Mouse (Mus musculus) cerebellum, adult 11-12 months (tissue): ENCODE data around the gene Tnik.

Experiments used
- DNase-seq: peaks from one replicate; pipeline ENCODE4 v3.0.0; 2022

Tnik gene

DNA sequence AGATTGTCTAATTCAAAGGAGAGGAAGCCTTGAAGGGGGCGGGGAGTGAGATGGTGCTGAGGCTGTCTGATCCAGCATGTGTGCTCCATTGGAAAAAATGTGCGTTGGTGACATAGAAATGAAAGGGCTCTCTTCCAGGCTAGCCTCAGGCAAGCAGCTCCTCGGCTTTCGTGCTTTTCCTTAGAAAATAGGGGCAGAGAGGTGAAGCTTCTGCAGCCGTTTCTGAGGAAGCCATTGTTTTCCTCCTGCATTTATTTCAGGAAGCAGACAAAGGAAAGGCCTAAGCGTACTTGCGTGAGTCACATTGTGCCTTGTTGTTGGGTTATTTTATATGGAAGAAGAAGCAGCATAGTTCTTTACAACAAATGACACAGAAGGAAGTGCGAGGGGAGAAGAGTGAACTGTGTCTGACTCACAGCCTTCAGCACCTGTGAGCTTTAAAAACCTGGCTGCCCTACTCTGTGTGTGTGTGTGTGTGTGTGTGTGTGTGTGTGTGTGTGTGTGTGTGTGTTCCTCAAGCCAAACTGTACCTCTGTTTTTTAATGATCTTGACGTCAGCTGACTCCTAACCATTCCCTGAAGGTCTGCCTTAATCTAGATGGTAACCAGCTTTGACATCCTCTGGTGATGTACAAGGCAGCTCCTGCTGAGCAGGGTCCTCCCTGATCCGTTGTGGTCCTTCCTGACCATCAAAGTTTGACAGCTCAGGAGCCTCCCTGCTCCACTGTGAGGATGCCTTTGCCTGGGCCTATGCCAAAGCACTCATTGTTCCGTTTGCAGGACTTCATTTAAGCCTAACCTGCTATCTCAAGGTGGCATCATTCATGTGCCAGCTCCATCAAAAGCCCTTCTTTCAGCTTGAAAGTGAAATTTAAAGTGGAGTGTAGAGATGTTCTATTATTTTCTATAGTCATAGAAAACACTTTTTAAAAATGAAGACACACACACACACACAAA, 228.3 kb downstream of the Tnik start:
- peak; percentile 35 for DNase-seq

- no peak for DNase-seq
Observed at GRCm38 (mm10) chr3:28496806-28497502, 233.9 kb downstream of the Tnik start.

DNA sequence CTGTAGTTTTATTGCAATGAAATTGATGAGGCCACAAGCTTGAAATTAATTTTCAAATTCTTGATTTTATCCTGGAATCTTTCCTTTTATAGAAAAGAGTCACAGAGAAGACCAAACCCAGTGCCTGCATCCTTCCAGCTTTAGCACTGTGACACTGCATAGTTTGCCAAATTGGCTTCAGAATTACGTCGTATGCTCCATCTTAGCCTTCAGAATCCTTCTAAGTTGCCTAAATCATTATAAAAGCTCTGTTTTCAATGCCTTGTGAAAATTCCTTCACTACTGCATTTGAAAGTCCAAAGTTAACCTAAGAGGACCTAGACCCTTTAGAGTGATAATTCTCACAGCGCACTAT, 234.5 kb downstream of the Tnik start:
- DNase-seq = no peak

DNA sequence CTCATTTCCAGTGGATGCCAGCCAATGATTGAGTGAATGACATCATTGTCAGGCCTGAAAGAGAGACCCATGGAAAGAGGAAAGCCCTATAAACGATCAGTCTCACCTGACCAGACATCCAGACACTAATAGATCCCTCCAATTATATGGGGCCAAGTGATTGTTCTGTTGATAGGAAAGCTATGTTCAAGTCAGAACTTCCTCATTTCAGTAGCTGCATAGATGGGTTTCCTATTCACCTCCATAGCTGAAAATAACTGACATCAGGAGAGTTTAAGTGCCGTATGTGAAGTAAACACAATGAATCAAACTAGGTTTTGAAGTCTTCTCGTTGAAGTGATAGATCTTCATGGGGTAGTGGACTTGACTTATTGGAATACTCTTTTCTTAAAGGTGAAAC, 239.7 kb downstream of the Tnik start:
- no peak for DNase-seq

DNA sequence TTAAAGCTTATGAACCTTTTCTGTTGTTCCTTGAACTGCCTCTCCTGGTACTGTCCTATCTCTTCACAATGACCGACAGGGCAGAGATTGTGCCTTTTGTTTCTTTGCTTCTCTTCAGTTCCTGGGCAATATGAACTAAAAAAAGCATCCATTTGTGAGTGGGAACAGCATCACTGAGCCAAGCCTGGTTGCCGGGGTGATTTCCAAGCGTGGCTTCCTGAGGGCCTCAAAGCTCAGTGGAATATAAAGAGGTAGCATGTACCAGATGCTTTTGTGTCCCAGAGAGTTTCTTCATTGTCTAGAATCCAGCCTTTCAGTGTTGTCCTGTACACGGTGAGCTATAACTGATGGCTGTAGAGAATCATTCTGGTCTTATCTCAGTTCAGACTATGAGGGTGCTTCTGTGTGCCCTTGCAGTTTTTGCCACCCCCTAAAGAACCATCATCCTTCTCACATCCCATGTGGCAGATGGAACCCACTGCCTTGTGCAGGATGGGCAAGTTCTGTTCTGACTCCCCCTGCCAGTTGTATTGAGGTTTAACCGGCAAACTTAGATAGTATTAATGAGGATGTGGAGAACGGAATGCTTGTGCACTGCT, 246.4 kb downstream of the Tnik start:
- no peak for DNase-seq

DNA sequence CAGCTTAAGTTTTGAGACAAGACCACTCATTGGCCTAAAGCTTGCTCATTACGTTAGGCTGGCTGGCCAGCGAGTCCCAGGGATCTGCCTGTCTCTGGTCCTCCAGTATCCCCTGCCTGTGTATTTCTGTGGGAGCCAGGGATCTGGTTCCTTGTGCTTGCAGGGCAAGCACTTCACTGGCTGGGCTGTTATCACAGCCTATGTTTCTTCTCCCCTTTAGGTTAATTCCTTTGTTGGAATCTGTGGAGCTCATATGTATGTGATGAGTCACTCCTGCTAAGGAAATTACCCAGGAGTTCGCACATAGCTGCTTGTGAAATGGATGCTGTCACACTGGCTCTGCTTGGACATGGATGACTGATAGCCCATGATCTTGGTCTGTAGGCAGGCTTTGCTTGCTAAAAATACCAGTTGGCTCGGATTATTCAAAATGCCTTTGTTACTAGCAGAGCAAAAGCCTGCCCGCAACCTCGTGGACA, 260.0 kb downstream of the Tnik start:
- no peak for DNase-seq

DNA sequence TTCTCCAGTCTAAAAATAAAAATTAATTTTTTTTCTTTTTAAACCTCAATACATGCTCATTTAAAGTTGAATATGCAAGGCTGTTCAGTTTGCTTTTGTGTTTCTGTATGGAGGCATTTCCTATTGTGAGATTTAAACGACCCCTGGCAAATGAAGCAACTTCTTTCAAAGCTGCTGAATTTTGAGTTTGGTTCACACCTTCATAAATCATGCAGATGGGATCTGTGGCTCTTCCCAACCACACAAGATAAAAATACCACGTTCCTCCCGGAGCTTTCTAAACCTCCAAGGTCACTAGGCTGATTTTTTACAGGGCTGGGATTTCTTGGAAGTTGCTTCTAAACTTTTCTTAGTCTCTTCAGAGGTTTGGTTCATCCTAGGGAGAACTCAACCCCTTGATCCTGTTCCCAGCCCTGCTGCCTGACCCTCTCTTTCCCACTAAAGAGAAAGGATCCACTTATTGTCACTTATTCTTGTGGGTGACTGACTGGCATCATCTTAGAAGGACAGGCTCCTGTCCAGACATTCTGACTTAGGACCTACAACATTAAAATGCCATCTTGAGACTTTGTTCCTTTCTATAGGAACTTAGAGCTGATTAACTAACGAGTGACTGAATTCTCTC, 260.6 kb downstream of the Tnik start:
- no peak for DNase-seq

- no peak for DNase-seq
Observed at GRCm38 (mm10) chr3:28524562-28524961, 261.5 kb downstream of the Tnik start.

DNA sequence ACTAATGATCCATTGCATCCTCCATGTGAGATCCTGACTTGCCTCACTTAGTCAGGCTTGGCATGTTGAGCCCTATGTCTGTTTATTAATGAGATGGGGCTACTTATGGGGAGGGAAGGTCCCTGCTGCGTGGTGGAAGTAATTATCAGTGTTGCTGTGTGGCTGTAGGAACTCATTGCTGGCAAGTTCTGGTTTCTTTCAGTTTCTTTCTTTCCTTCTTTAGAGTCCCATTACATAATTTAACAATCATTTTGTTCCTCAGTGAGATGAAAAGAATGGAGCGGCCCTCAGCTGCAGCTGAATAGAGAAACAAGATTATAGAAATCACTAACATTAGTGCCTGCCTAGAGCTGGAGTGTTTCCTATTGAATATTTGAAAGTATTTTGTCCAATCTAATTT, 263.7 kb downstream of the Tnik start:
- DNase-seq = no peak

DNA sequence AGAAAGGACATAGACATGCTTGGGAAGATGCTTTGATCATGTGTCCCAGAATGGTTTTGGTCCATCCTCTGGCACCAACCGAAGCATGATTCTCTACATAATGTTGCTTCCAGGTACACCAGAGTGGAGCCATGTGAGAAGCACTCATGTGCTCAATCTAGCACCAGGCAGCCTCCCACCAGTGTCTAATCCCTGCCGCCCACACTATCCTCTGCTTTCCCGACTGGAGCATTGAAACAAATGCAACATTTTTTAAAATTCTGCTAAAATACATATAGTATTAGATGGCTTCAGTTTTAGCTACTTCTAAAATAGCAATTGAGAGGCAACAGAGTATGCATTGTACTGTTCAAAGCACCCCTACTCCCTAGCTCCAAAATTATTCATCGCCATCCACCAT, 264.2 kb downstream of the Tnik start:
- no peak for DNase-seq

DNA sequence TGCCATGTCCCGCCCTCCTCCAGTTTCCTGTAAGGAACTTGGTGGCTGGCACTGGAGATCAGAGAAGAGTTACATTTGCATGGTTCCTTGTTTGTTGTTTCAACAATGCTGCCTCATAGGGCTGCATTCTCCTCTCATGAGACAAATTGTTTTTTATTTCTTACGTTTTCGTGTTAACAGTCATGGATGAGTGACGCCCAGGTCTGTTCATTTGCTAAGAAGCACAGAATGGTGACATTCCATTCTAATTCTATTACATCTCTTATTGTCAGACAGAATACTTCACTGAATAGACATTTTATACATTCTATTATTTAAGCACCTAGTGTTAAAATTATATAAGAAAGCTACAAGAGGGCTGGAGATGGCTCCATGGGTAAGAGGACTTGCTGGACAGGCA, 266.5 kb downstream of the Tnik start:
- DNase-seq = no peak

- no peak for DNase-seq
Observed at GRCm38 (mm10) chr3:28531294-28531956, 268.4 kb downstream of the Tnik start.

DNA sequence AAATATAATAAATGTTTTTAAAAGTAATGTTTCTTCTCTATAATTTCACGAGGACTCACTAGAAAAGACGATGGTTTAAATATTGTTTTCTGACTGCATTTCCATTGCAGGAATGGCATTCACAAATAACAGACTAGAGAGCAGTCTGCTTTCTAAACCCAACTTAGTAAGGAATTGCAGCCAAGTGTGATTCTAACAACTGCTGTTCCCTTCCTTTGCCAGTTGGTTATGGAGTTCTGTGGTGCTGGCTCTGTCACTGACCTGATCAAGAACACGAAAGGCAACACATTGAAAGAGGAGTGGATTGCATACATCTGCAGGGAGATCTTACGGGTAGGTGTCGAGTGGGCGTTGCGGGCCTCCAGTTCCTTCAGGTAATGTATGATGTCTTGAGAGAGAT, 269.7 kb downstream of the Tnik start:
- no peak for DNase-seq

- no peak for DNase-seq
Observed at GRCm38 (mm10) chr3:28540121-28540520, 277.1 kb downstream of the Tnik start.

- DNase-seq = no peak
Observed at GRCm38 (mm10) chr3:28542941-28543340, 279.9 kb downstream of the Tnik start.

- DNase-seq = no peak
Observed at GRCm38 (mm10) chr3:28543380-28543984, 280.5 kb downstream of the Tnik start.

GRCm38 (mm10) chr3:28544345-28544869, 281.4 kb downstream of the Tnik start:
- DNase-seq = no peak

- DNase-seq = no peak
Observed at GRCm38 (mm10) chr3:28547965-28548730, 285.1 kb downstream of the Tnik start.

DNA sequence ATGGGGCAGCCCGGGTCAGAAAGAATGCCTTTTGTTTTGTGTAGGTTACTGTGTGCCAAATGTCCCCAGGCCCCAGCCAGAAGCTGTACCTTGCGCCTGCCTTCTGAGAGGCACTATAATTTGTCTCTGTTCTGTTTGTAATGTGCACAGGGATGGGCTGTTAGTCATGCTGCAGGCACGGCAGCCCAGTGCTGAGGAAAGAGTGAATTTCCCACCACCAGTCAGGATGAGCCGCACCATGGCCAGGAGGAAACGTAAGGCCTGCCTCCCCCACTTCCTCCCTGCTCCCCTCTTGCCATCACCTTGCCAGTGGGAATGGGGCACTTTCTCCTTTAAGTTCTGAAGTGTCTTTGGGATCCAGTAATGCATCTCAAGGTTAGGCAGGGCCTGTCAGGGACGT, 286.4 kb downstream of the Tnik start:
- DNase-seq = no peak

GRCm38 (mm10) chr3:28550497-28551093, 287.6 kb downstream of the Tnik start:
- DNase-seq = peak; percentile 85

DNA sequence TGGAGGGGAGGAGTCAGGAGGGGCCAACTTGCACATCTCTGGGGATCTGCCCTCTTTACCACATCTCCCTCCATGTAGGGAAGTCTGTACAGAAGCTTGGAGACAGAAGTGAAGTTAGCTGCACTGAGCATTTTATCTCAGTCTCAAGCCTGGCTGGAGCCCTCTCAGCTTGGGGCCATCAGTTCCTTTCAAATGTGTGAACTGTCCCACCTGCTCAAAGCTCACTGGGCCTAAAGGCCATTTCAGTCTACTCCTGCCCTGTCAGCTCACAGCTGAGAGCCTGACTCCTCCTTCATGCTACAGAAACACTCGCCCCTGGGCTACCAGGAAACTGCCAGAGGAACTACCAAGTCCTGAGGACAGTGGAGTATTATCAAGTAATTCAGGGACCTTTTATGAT, 288.7 kb downstream of the Tnik start:
- DNase-seq = no peak
